Mouse (Mus musculus) midbrain, embryonic 15.5 days (tissue): Measurements from ENCODE around the gene Zfp704. TPM values are rescaled to one million over a fixed set of nuclear protein-coding genes. Genes with fewer than 3 reads are reported as not detected.

Experiments used
- ATAC-seq: fragments of 200-750 bp; cut with Nextera tagmentation; replicated peaks from 2 replicates; pipeline ENCODE4 v1.8.0; 2017; ENCODE audit warnings: moderate TSS enrichment
- H3K27ac ChIP-seq: fragments of 300-500 bp; sonication (generic); 2 replicates; pipeline ENCODE4 v1.5.1; 2015; ENCODE audit warnings: mild to moderate bottlenecking, inconsistent platforms
- H3K27me3 ChIP-seq: fragments of 300-500 bp; sonication (generic); replicated peaks from 2 replicates; pipeline ENCODE4 v1.6.1; 2015; ENCODE audit warnings: inconsistent platforms
- H3K36me3 ChIP-seq: fragments of 300-500 bp; sonication (generic); replicated peaks from 2 replicates; pipeline ENCODE4 v1.6.1; 2015; ENCODE audit warnings: inconsistent platforms
- H3K4me1 ChIP-seq: fragments of 300-500 bp; sonication (generic); 2 replicates; pipeline ENCODE4 v1.6.1; 2015; ENCODE audit warnings: inconsistent platforms
- H3K4me2 ChIP-seq: fragments of 300-500 bp; sonication (generic); 2 replicates; pipeline ENCODE4 v1.6.1; 2015; ENCODE audit warnings: inconsistent platforms, mild to moderate bottlenecking, moderate library complexity
- H3K4me3 ChIP-seq: fragments of 300-500 bp; sonication (generic); 2 replicates; pipeline ENCODE4 v1.5.1; 2015; ENCODE audit warnings: mild to moderate bottlenecking, inconsistent platforms
- H3K9ac ChIP-seq: fragments of 300-500 bp; sonication (generic); 2 replicates; pipeline ENCODE4 v1.6.1; 2015; ENCODE audit warnings: mild to moderate bottlenecking, inconsistent platforms
- H3K9me3 ChIP-seq: fragments of 300-500 bp; sonication (generic); 2 replicates; pipeline ENCODE4 v1.6.1; 2016; ENCODE audit warnings: inconsistent platforms
- WGBS: fragments of 180-500 bp; shearing (Covaris S2); methylation state at CpG from one replicate; pipeline ENCODE4 v1.1.7; 2015; ENCODE audit warnings: mixed read lengths; 5-methylcytosine and 5-hydroxymethylcytosine counted together
- polyA plus RNA-seq: library from polyadenylated mRNA; unstranded; fragments of >200 nt; fragmentation: Nextera tagmentation; extraction: Ambion mirVana; gene quantifications from 2 replicates; pipeline ENCODE4 v1.2.1, GENCODE M21; 2015

The Zfp704 gene
- polyA plus RNA-seq, 1 experiment from 2014 or later = 13.8 TPM

DNA sequence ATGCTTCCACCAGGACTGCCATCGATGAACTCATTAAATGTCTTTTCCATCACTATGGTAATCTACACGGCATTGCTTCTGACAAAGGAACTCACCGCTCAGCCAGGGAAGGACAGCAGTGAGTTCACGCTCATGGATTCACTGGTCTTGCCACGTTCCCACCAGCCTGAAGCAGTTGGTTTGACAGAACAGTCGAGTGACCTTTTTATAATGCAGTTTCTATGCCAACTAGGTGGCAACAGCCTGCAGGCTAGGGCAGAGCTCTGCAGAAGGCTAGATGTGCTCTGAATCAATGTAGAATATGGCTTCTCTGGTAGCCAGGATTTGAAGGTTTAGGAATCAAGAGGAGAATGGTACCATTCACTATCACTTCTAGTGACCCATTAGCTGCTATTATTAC, 186.2 kb downstream of the Zfp704 start:
- H3K27ac ChIP-seq = no peak overlapping the region
- H3K9me3 ChIP-seq = no peaks in the 10 kb centered on the region
- no peaks in the 10 kb centered on the region for H3K27me3 ChIP-seq
- no peak overlapping the region for H3K4me2 ChIP-seq
- H3K9ac ChIP-seq = no peak overlapping the region
- WGBS = 72% methylated on average over 6 of the region's 6 CpGs
- H3K4me3 ChIP-seq = no peak overlapping the region
- ATAC-seq = peak; percentile 54; the same call in 1 of the 2 replicates
- no peaks in the 10 kb centered on the region for H3K36me3 ChIP-seq
- no peaks in the 10 kb centered on the region; the same call in 1 of the 2 replicates for H3K4me1 ChIP-seq

- H3K4me3 ChIP-seq = no peak overlapping the region
- WGBS = 94% methylated on average over 4 of the region's 4 CpGs
- no peak for ATAC-seq
Measured at GRCm38 (mm10) chr3:9408896-9409295, 201.0 kb downstream of the Zfp704 start.

GRCm38 (mm10) chr3:9407801-9408200, 202.1 kb downstream of the Zfp704 start:
- H3K4me1 ChIP-seq = peaks cover 16% of the 10 kb centered on the region
- H3K27ac ChIP-seq = no peak overlapping the region
- no peak overlapping the region for H3K4me2 ChIP-seq
- no peaks in the 10 kb centered on the region for H3K9me3 ChIP-seq
- no peak overlapping the region for H3K9ac ChIP-seq
- H3K27me3 ChIP-seq = no peaks in the 10 kb centered on the region
- ATAC-seq = no peak
- 74% methylated on average over 10 of the region's 10 CpGs for WGBS
- H3K4me3 ChIP-seq = no peak overlapping the region
- H3K36me3 ChIP-seq = no peaks in the 10 kb centered on the region

More at GRCm38 (mm10) chr3:9408896-9409295, 201.0 kb downstream of the Zfp704 start:
- H3K9ac ChIP-seq = no peak overlapping the region
- peaks cover 5% of the 10 kb centered on the region for H3K4me1 ChIP-seq
- no peak overlapping the region for H3K27ac ChIP-seq
- no peaks in the 10 kb centered on the region for H3K9me3 ChIP-seq
- no peaks in the 10 kb centered on the region for H3K36me3 ChIP-seq
- H3K27me3 ChIP-seq = no peaks in the 10 kb centered on the region
- H3K4me2 ChIP-seq = no peak overlapping the region

DNA sequence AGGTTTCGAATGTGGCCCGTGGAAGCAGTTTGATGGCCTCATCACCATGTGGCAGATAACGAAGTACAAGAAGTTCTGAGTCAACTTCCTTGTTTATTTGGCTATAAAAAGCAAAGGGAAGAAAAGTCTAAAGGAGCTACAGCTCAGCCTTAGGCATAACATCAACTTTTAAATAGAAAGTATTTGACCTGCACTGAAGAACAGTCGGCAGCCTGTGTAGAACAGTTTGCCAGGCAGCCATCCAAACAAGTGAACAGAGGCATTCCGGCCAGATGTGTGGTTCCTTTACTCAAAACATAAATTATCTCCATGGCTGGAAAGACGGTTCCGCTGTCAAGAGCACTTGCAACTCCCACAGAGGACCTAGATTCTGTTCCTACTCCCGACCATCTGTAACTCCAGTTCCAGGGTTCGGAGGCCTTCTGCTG, 202.8 kb downstream of the Zfp704 start:
- H3K27ac ChIP-seq = no peak overlapping the region
- no peak overlapping the region for H3K4me2 ChIP-seq
- peaks cover 22% of the 10 kb centered on the region for H3K4me1 ChIP-seq
- H3K27me3 ChIP-seq = no peaks in the 10 kb centered on the region
- H3K4me3 ChIP-seq = no peak overlapping the region
- no peak for ATAC-seq
- no peak overlapping the region for H3K9ac ChIP-seq
- no peaks in the 10 kb centered on the region for H3K36me3 ChIP-seq
- WGBS = 83% methylated on average over 9 of the region's 9 CpGs
- no peaks in the 10 kb centered on the region for H3K9me3 ChIP-seq

DNA sequence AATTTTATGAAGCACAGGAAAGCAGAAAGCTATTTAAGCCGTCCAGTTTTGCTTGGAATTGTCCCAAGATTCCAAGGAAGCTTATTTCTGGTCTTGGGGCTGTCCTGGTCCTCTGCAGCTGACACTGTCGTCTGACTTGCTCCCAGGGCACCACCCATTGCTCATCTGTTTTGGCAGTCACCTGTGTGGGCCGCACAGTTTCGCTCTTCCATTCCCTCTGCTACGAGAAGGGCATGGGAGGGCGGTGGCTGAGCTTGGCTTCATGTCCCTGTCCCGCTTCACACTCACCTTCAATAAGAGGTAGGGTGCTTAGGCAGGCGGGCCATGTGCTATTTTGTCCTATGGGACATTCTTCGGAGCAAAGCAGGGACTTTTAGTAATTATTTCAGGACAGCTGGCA, 204.5 kb downstream of the Zfp704 start:
- no peak overlapping the region for H3K27ac ChIP-seq
- H3K27me3 ChIP-seq = no peaks in the 10 kb centered on the region
- no peak for ATAC-seq
- no peaks in the 10 kb centered on the region for H3K36me3 ChIP-seq
- peaks cover 25% of the 10 kb centered on the region for H3K4me1 ChIP-seq
- no peak overlapping the region for H3K4me2 ChIP-seq
- no peak overlapping the region for H3K9ac ChIP-seq
- 79% methylated on average over 9 of the region's 9 CpGs for WGBS
- no peaks in the 10 kb centered on the region for H3K9me3 ChIP-seq
- H3K4me3 ChIP-seq = no peak overlapping the region

- ATAC-seq = peak; percentile 48
- no peaks in the 10 kb centered on the region for H3K36me3 ChIP-seq
- WGBS = 47% methylated on average over 5 of the region's 5 CpGs
- no peak overlapping the region for H3K4me2 ChIP-seq
- no peak overlapping the region for H3K9ac ChIP-seq
- peaks cover 25% of the 10 kb centered on the region for H3K4me1 ChIP-seq
- peak overlapping the region; percentile 53; the same call in 1 of the 2 replicates for H3K27ac ChIP-seq
- H3K4me3 ChIP-seq = no peak overlapping the region
- no peaks in the 10 kb centered on the region for H3K27me3 ChIP-seq
- H3K9me3 ChIP-seq = no peaks in the 10 kb centered on the region
Measured at GRCm38 (mm10) chr3:9403255-9404050, 206.4 kb downstream of the Zfp704 start.

- ATAC-seq = peak; percentile 38; the same call in 1 of the 2 replicates
- H3K36me3 ChIP-seq = no peaks in the 10 kb centered on the region
- no peak overlapping the region for H3K9ac ChIP-seq
- 29% methylated on average over 5 of the region's 5 CpGs for WGBS
- 0 out of 2 replicates have a peak overlapping the region, but pooled peaks have one; percentile 53 for H3K27ac ChIP-seq
- H3K4me1 ChIP-seq = peaks cover 25% of the 10 kb centered on the region
- no peaks in the 10 kb centered on the region for H3K27me3 ChIP-seq
- no peak overlapping the region for H3K4me3 ChIP-seq
- no peaks in the 10 kb centered on the region for H3K9me3 ChIP-seq
- no peak overlapping the region for H3K4me2 ChIP-seq
Measured at GRCm38 (mm10) chr3:9402836-9403235, 207.0 kb downstream of the Zfp704 start.

- no peak overlapping the region for H3K4me2 ChIP-seq
- H3K27me3 ChIP-seq = no peaks in the 10 kb centered on the region
- no peaks in the 10 kb centered on the region for H3K9me3 ChIP-seq
- H3K9ac ChIP-seq = no peak overlapping the region
- ATAC-seq = no peak
- no peak overlapping the region for H3K27ac ChIP-seq
- 80% methylated on average over 5 of the region's 5 CpGs for WGBS
- H3K4me1 ChIP-seq = peaks cover 25% of the 10 kb centered on the region
- no peaks in the 10 kb centered on the region for H3K36me3 ChIP-seq
- H3K4me3 ChIP-seq = no peak overlapping the region
Measured at GRCm38 (mm10) chr3:9402345-9402744, 207.5 kb downstream of the Zfp704 start.

- Histone ChIP-seq H3K27me3 (no peaks in the 10 kb centered on the region), H3K27ac (no peak overlapping the region), H3K4me2 (no peak overlapping the region), H3K4me1 (peaks cover 25% of the 10 kb centered on the region), H3K4me3 (no peak overlapping the region), H3K9me3 (no peaks in the 10 kb centered on the region), H3K9ac (no peak overlapping the region), H3K36me3 (no peaks in the 10 kb centered on the region)
- ATAC-seq = no peak
- 43% methylated on average over 6 of the region's 6 CpGs for WGBS
Measured at GRCm38 (mm10) chr3:9401685-9402084, 208.2 kb downstream of the Zfp704 start.

- 72% methylated on average over 3 of the region's 3 CpGs for WGBS
- H3K9ac ChIP-seq = no peak overlapping the region
- no peaks in the 10 kb centered on the region for H3K9me3 ChIP-seq
- no peaks in the 10 kb centered on the region for H3K36me3 ChIP-seq
- peaks cover 25% of the 10 kb centered on the region for H3K4me1 ChIP-seq
- H3K27me3 ChIP-seq = no peaks in the 10 kb centered on the region
- ATAC-seq = peak; percentile 5; the same call in 1 of the 2 replicates
- no peak overlapping the region for H3K4me2 ChIP-seq
- no peak overlapping the region for H3K4me3 ChIP-seq
- H3K27ac ChIP-seq = no peak overlapping the region
Measured at GRCm38 (mm10) chr3:9400886-9401221, 209.0 kb downstream of the Zfp704 start.

DNA sequence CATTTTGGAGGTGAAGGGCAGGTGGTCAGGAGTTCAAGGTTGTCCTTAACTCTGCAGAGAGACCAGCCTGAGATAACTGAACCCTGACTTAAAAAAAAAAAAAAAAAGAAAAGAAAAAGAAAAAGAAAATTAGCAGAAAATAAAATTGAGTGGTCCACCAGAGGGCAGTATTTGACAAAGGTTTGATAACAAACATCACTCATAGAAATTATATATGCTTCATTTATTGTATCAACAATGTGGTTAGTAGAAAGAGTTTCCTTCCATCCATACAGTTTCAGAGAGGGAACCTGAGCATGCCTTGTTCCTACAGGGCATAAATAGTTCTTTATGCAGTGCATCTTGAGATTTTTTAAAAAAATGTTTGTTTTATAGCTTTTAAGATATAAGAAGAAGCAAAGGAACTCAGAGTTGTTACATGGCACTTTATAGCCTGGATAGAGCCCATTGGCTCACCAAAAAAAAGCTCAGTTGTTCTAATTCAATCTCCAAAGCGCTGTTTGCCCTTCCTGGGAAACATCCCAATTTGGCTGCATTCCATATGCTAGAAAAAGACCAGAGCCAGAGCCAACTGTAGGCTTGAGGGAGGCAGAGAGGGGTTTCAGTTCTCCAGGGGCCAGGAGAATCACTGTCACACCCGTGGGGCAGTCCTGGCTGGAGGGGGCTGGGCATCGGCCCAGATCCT, 209.5 kb downstream of the Zfp704 start:
- WGBS = 41% methylated on average over 3 of the region's 3 CpGs
- Histone ChIP-seq H3K4me1 (peaks cover 25% of the 10 kb centered on the region), H3K27ac (no peak overlapping the region), H3K4me3 (no peak overlapping the region), H3K27me3 (no peaks in the 10 kb centered on the region), H3K9ac (no peak overlapping the region), H3K9me3 (no peaks in the 10 kb centered on the region), H3K4me2 (no peak overlapping the region), H3K36me3 (no peaks in the 10 kb centered on the region)
- ATAC-seq = peak; percentile 60

DNA sequence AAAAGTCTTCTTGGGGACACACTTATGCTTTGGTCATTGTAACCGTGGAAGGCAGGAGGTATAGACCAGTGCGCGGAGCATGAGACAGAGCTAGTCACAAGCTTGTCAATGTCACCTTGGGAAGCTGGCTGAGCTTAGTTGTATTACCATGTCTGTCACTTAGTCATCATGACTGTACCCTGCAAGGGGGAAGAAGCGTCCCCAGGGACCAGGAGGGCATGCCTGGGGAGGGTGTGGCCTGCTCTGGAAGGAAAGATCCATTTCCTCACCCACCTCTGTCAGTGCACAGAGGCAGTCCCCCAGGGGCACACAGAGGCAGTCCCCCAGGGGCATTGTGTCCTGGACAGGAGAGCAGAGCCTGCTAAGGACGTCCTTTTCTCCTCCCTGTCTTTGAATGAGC, 211.6 kb downstream of the Zfp704 start:
- no peaks in the 10 kb centered on the region for H3K9me3 ChIP-seq
- no peak for ATAC-seq
- 76% methylated on average over 5 of the region's 5 CpGs for WGBS

More for the DNA sequence above, 211.6 kb downstream of the Zfp704 start:
- Histone ChIP-seq H3K4me3 (no peak overlapping the region), H3K27me3 (no peaks in the 10 kb centered on the region), H3K36me3 (no peaks in the 10 kb centered on the region), H3K9ac (no peak overlapping the region), H3K4me2 (no peak overlapping the region), H3K4me1 (peaks cover 14% of the 10 kb centered on the region), H3K27ac (no peak overlapping the region)
